Mouse (Mus musculus): ENCODE measurements around the gene Rnasel. TPM values are rescaled to one million over a fixed set of nuclear protein-coding genes. Genes with fewer than 3 reads are reported as not detected.

The Rnasel gene
- total and polyA plus RNA-seq, 2 experiments from 2014 or later, result 19.5 to 43.9 TPM

DNA sequence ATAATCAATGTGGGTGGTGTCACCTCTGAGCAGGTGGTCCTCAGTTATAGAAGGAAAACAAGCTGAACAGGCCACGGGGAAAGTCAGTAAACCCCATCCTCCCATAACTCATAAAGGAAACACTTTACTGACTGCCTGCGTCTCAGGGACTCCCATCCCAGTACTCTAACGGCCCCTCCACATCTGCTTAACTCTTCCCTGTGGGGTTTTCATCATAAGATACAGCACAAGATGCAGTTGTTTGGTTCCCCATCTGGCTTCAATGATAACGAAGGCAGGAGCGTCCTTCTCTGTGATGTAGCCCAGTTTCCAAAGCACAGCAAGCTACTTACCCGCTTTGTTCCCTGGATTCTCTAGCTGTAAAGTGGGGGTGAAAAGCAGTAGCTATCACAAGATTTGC is 828 bp downstream of the Rnasel start:
- ATAC-seq (no peak), DNase-seq (peak; percentile 58)
- Histone ChIP-seq H3K9ac (peak overlapping the region; percentile 76), H3K4me3 (ENCODE audit: low read depth, low read length) (peak overlapping the region; percentile 46), H3K9me3 (ENCODE audit: low read length) (no peaks in the 10 kb centered on the region), H3K36me3 (ENCODE audit: insufficient read depth) (no peaks in the 10 kb centered on the region), H3K4me1 (ENCODE audit: insufficient read depth) (peaks cover 15% of the 10 kb centered on the region), H3K27me3 (ENCODE audit: insufficient read depth, low read length) (no peaks in the 10 kb centered on the region), H3K27ac (ENCODE audit: low read depth, low read length) (peak overlapping the region; percentile 88), H3K4me2 (ENCODE audit: low read depth) (peak overlapping the region; percentile 65)
- WGBS, result 27% methylated on average over 6 of the region's 6 CpGs
- no peak for TF ChIP-seq CTCF (IDR thresholded peaks at IDR 0.05; ENCODE audit: low read depth)

DNA sequence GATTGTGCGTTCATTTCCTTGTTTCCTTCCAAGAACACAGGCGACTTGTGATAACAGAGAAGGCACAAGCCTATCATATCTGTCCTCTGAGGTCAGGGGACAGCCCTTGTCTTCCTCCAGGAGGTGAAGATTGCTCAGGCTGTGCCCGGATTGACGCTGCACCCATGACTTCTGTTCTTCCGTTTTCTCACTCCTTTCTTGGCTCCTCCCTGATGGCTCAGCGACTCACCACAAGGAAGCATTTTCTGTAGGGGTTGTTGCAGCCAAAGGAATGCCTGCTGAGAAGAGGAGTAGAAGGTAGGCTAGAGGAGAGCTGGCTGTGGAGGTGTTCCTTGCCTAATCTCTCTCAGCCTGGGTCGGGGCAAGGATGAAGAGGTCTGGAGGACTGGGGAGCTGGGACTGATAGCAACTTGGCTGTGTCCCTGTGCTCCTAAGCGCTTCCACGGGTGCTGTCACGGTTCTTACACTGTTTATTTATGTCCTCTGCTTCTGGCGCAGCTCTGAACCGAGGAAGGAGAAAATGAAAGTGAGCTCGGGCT is 2.6 kb downstream of the Rnasel start:
- WGBS, result 49% methylated on average over 13 of the region's 13 CpGs

DNA sequence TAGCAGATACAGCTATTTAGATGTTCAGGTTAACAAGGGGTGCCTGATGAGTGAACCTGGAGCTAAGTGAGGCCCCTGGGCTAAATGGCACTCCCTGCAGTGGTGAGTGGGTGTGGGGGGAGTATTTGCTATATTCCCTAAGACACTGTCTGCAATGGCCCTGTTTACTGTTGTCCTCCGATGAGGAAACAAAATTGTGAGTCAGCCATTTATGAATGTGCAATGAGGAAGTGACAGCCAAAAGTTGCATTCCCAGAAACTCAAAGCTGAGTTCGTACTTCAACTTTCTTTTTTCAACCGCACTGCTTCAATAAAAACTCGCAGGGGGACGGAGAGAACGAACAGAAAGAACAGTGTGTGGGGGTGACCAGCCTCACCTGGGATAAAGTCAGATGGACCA is 3.3 kb downstream of the Rnasel start:
- ATAC-seq (no peak), DNase-seq (no peak)
- 77% methylated on average over 6 of the region's 6 CpGs for WGBS
- H3K9me3 ChIP-seq (ENCODE audit: low read length), result no peaks in the 10 kb centered on the region
- no peaks in the 10 kb centered on the region for H3K27me3 ChIP-seq (ENCODE audit: insufficient read depth, low read length)
- H3K9ac ChIP-seq, result 0 out of 2 replicates have a peak overlapping the region, but pooled peaks have one; percentile 18
- no peaks in the 10 kb centered on the region for H3K36me3 ChIP-seq (ENCODE audit: insufficient read depth)
- H3K4me2 ChIP-seq (ENCODE audit: low read depth), result peak overlapping the region; percentile 33; the same call in 1 of the 2 replicates
- no peak overlapping the region for H3K27ac ChIP-seq (ENCODE audit: low read depth, low read length)
- H3K4me1 ChIP-seq (ENCODE audit: insufficient read depth), result peaks cover 15% of the 10 kb centered on the region
- TF ChIP-seq CTCF (IDR thresholded peaks at IDR 0.05; ENCODE audit: low read depth), result no peak
- no peak overlapping the region for H3K4me3 ChIP-seq (ENCODE audit: low read depth, low read length)

More for the DNA sequence above, 2.6 kb downstream of the Rnasel start:
- Histone ChIP-seq H3K27ac (ENCODE audit: low read depth, low read length) (0 out of 2 replicates have a peak overlapping the region, but pooled peaks have one; percentile 50), H3K4me3 (ENCODE audit: low read depth, low read length) (no peak overlapping the region), H3K4me2 (ENCODE audit: low read depth) (peak overlapping the region; percentile 33), H3K9ac (peak overlapping the region; percentile 25; the same call in 1 of the 2 replicates), H3K27me3 (ENCODE audit: insufficient read depth, low read length) (no peaks in the 10 kb centered on the region), H3K4me1 (ENCODE audit: insufficient read depth) (peaks cover 15% of the 10 kb centered on the region), H3K9me3 (ENCODE audit: low read length) (no peaks in the 10 kb centered on the region), H3K36me3 (ENCODE audit: insufficient read depth) (no peaks in the 10 kb centered on the region)
- DNase-seq, result no peak
- ATAC-seq, result no peak
- TF ChIP-seq CTCF (IDR thresholded peaks at IDR 0.05; ENCODE audit: low read depth), result no peak

DNA sequence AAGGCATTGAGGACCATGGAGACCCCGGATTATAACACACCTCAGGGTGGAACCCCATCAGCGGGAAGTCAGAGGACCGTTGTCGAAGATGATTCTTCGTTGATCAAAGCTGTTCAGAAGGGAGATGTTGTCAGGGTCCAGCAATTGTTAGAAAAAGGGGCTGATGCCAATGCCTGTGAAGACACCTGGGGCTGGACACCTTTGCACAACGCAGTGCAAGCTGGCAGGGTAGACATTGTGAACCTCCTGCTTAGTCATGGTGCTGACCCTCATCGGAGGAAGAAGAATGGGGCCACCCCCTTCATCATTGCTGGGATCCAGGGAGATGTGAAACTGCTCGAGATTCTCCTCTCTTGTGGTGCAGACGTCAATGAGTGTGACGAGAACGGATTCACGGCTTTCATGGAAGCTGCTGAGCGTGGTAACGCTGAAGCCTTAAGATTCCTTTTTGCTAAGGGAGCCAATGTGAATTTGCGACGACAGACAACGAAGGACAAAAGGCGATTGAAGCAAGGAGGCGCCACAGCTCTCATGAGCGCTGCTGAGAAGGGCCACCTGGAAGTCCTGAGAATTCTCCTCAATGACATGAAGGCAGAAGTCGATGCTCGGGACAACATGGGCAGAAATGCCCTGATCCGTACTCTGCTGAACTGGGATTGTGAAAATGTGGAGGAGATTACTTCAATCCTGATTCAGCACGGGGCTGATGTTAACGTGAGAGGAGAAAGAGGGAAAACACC is 4.7 kb downstream of the Rnasel start:
- Histone ChIP-seq H3K9me3 (ENCODE audit: low read length) (no peaks in the 10 kb centered on the region), H3K36me3 (ENCODE audit: insufficient read depth) (peaks cover 6% of the 10 kb centered on the region; the same call in 1 of the 2 replicates), H3K4me1 (ENCODE audit: insufficient read depth) (peaks cover 11% of the 10 kb centered on the region), H3K4me2 (ENCODE audit: low read depth) (no peak overlapping the region), H3K9ac (no peak overlapping the region), H3K27me3 (ENCODE audit: insufficient read depth, low read length) (no peaks in the 10 kb centered on the region), H3K27ac (ENCODE audit: low read depth, low read length) (no peak overlapping the region), H3K4me3 (ENCODE audit: low read depth, low read length) (no peak overlapping the region)
- TF ChIP-seq CTCF (IDR thresholded peaks at IDR 0.05; ENCODE audit: low read depth), result no peak
- ATAC-seq (no peak), DNase-seq (no peak)
- 80% methylated on average over 25 of the region's 25 CpGs for WGBS

DNA sequence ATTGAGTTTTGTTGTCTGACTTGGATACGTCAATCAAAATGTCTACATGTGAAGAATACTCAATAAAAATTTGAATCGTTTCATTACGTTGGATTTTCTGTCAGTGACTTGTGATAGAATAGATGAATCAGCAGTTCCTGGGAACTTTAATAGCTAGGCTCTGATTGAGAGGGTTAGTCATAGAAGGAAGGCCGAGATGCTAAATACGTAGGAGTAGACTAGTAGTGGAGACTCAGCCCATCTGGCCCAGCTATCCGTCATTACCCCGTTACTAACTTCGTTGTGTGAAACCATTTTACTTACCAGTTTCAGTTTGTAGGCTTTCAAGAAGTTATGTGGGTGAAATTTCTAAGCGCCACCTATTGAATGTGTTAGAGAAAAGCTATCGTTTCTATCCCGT is 14.9 kb downstream of the Rnasel start:
- ATAC-seq (no peak), DNase-seq (no peak)
- no peak for TF ChIP-seq CTCF (IDR thresholded peaks at IDR 0.05; ENCODE audit: low read depth)
- WGBS, result 88% methylated on average over 11 of the region's 11 CpGs
- no peak overlapping the region for H3K4me2 ChIP-seq (ENCODE audit: low read depth)
- no peak overlapping the region for H3K4me3 ChIP-seq (ENCODE audit: low read depth, low read length)
- no peaks in the 10 kb centered on the region for H3K4me1 ChIP-seq (ENCODE audit: insufficient read depth)
- H3K27me3 ChIP-seq (ENCODE audit: insufficient read depth, low read length), result no peaks in the 10 kb centered on the region
- H3K27ac ChIP-seq (ENCODE audit: low read depth, low read length), result no peak overlapping the region
- peaks cover 18% of the 10 kb centered on the region; the same call in 1 of the 2 replicates for H3K36me3 ChIP-seq (ENCODE audit: insufficient read depth)
- no peak overlapping the region for H3K9ac ChIP-seq
- no peaks in the 10 kb centered on the region for H3K9me3 ChIP-seq (ENCODE audit: low read length)

DNA sequence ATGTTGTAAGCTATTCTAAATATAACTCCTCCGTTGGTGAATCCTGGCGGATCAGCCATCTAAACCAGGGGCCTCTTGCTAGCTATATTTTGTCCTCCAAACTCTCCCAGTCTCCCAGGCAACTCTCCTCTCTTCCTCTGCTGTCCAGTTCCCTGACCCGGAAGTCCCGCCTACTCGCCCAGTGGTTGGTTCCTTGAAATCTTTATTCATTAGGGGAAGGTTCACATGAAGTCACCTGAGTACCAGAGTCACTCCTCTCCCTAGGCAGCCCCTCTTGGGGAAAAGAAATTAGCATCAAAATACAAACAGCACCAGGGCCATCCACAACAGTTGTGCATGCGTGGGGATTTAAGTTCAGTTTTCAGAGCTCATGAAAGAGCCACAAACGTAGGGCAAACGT is 17.1 kb downstream of the Rnasel start:
- DNase-seq (no peak), ATAC-seq (0 out of 2 replicates have a peak, but pooled peaks have one; percentile 14)
- WGBS, result 37% methylated on average over 8 of the region's 8 CpGs
- TF ChIP-seq CTCF (IDR thresholded peaks at IDR 0.05; ENCODE audit: low read depth), result no peak
- H3K4me2 ChIP-seq (ENCODE audit: low read depth), result no peak overlapping the region
- H3K27me3 ChIP-seq (ENCODE audit: insufficient read depth, low read length), result no peaks in the 10 kb centered on the region
- H3K9ac ChIP-seq, result no peak overlapping the region
- no peak overlapping the region for H3K4me3 ChIP-seq (ENCODE audit: low read depth, low read length)
- no peak overlapping the region for H3K27ac ChIP-seq (ENCODE audit: low read depth, low read length)
- H3K4me1 ChIP-seq (ENCODE audit: insufficient read depth), result no peaks in the 10 kb centered on the region
- H3K9me3 ChIP-seq (ENCODE audit: low read length), result no peaks in the 10 kb centered on the region
- H3K36me3 ChIP-seq (ENCODE audit: insufficient read depth), result peaks cover 10% of the 10 kb centered on the region; the same call in 1 of the 2 replicates

DNA sequence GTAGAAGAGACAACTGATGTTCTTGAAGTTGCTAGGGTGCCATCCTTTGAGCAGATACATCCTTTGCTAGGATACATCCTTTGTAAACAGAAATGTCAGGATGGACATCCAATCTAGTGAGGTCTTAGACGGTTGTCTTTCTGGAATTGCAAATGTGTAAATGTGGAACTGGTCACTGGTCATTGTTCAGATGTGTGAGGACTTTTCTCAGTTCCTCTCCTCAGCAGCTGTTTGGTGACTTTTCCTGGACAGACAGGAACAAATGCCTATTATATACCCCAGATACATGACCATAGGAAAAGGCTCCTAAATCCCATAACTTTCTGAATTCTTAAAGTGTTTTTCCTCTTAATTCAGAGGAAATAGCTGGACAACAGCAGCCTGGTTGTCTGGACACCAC is 18.1 kb downstream of the Rnasel start:
- DNase-seq (no peak), ATAC-seq (no peak)
- 85% methylated on average over 1 of the region's 1 CpGs for WGBS
- H3K9me3 ChIP-seq (ENCODE audit: low read length), result no peaks in the 10 kb centered on the region
- peaks cover 2% of the 10 kb centered on the region; the same call in 1 of the 2 replicates for H3K36me3 ChIP-seq (ENCODE audit: insufficient read depth)
- TF ChIP-seq CTCF (IDR thresholded peaks at IDR 0.05; ENCODE audit: low read depth), result no peak
- no peak overlapping the region for H3K4me3 ChIP-seq (ENCODE audit: low read depth, low read length)
- H3K27ac ChIP-seq (ENCODE audit: low read depth, low read length), result no peak overlapping the region
- no peak overlapping the region for H3K4me2 ChIP-seq (ENCODE audit: low read depth)
- H3K9ac ChIP-seq, result no peak overlapping the region
- H3K4me1 ChIP-seq (ENCODE audit: insufficient read depth), result no peaks in the 10 kb centered on the region
- H3K27me3 ChIP-seq (ENCODE audit: insufficient read depth, low read length), result no peaks in the 10 kb centered on the region

Measured in forebrain, postnatal 0 days (tissue).